ENCODE assay signal across 29 mouse cellular contexts in genomic region chrX:56827492-56827891, GRCm38 (mm10). TPM values are rescaled to one million over a fixed set of nuclear protein-coding genes. Genes with fewer than 3 reads are reported as not detected.
"Had no signal": no experiment of that assay in that cellular context is flagged by ENCODE, and none has a peak within 500 bp of the region (broad histone marks: within the 10 kb centered on the region; RNA-seq: fewer than 3 reads in every experiment).

No protein-coding gene starts in this region.

- H3K9me3 ChIP-seq: limb, embryonic 12.5 days; limb, embryonic 15.5 days; liver, embryonic 12.5 days; liver, embryonic 15.5 days; midbrain, embryonic 12.5 days; midbrain, embryonic 15.5 days; neural tube, embryonic 13.5 days had no signal

- H3K4me1 ChIP-seq: limb, embryonic 12.5 days; limb, embryonic 15.5 days; liver, embryonic 12.5 days; liver, embryonic 15.5 days; midbrain, embryonic 12.5 days; midbrain, embryonic 15.5 days; neural tube, embryonic 13.5 days had no signal

- H3K27ac ChIP-seq: layer of hippocampus, adult 2 months; left cerebral cortex, adult 2 months; limb, embryonic 12.5 days; limb, embryonic 15.5 days; liver, embryonic 12.5 days; liver, embryonic 15.5 days; midbrain, embryonic 12.5 days; midbrain, embryonic 15.5 days; neural tube, embryonic 13.5 days had no signal

- H3K4me3 ChIP-seq: layer of hippocampus, adult 2 months; left cerebral cortex, adult 2 months; limb, embryonic 12.5 days; limb, embryonic 15.5 days; liver, embryonic 12.5 days; liver, embryonic 15.5 days; midbrain, embryonic 12.5 days; midbrain, embryonic 15.5 days; myocyte; neural tube, embryonic 13.5 days had no signal

- ATAC-seq: intestine, embryonic 16.5 days; liver, embryonic 12.5 days; midbrain, embryonic 15.5 days had no signal

- H3K27me3 ChIP-seq: limb, embryonic 12.5 days; limb, embryonic 15.5 days; liver, embryonic 12.5 days; liver, embryonic 15.5 days; midbrain, embryonic 12.5 days; midbrain, embryonic 15.5 days; neural tube, embryonic 13.5 days had no signal

- H3K9ac ChIP-seq: limb, embryonic 12.5 days; limb, embryonic 15.5 days; liver, embryonic 12.5 days; liver, embryonic 15.5 days; midbrain, embryonic 12.5 days; midbrain, embryonic 15.5 days; neural tube, embryonic 13.5 days had no signal

- H3K36me3 ChIP-seq: limb, embryonic 12.5 days; limb, embryonic 15.5 days; liver, embryonic 12.5 days; liver, embryonic 15.5 days; midbrain, embryonic 12.5 days; midbrain, embryonic 15.5 days; neural tube, embryonic 13.5 days had no signal

- H3K4me2 ChIP-seq: limb, embryonic 12.5 days; limb, embryonic 15.5 days; liver, embryonic 12.5 days; liver, embryonic 15.5 days; midbrain, embryonic 12.5 days; midbrain, embryonic 15.5 days; neural tube, embryonic 13.5 days had no signal

- DNase-seq: kidney, adult 18-20 months; kidney, adult 9 months; kidney, postnatal 14 days; layer of hippocampus, adult 9-11 months; layer of hippocampus, postnatal 36 days; lung, adult 2 months; lung, postnatal 14 days; retina, postnatal 1 day; right cerebral cortex, postnatal 25 days; thymus, postnatal 25 days had no signal

RNA-seq across cellular contexts. Expression of gene Map7d3, which starts 5.4 kb away (rescaled TPM):
- total RNA-seq: layer of hippocampus, postnatal 36 days had no signal
- polyA plus RNA-seq: small intestine, adult 2 months; spleen, adult 2 months had no signal

RNA-seq across cellular contexts. Expression of gene Adgrg4, which starts 42.5 kb away (rescaled TPM):
- total RNA-seq: layer of hippocampus, adult 2 months; layer of hippocampus, postnatal 36 days; left cerebral cortex, adult 2 months; left cerebral cortex, postnatal 10 days; left cerebral cortex, postnatal 36 days; neutrophil, adult 5-6 weeks had no signal
- polyA plus RNA-seq: limb, embryonic 12.5 days; limb, embryonic 15.5 days; liver, embryonic 12.5 days; liver, embryonic 15.5 days; lung, adult 2 months; lung, embryonic 16.5 days; midbrain, embryonic 12.5 days; midbrain, embryonic 15.5 days; myocyte; neural tube, embryonic 13.5 days; spleen, adult 2 months; thymus, postnatal 0 days; urinary bladder, adult 2 months had no signal
